Mouse (Mus musculus) regulatory T cell (primary cell): ENCODE measurements at regions not wholly inside any gene's neighbourhood (a gene's known extent, or its start where the extent isn't known, plus 50 kb on each side); places are given as distances from the start of the nearest gene placed in this dataset.

ENCODE experiments used
- in situ Hi-C: fragments of 300-600 bp; cut with MboI, MseI; formaldehyde crosslinking; loops from one replicate; pipeline ENCODE4 v1.15.1; 2025; ENCODE audit warnings: high pct_unique_total_duplicates

DNA sequence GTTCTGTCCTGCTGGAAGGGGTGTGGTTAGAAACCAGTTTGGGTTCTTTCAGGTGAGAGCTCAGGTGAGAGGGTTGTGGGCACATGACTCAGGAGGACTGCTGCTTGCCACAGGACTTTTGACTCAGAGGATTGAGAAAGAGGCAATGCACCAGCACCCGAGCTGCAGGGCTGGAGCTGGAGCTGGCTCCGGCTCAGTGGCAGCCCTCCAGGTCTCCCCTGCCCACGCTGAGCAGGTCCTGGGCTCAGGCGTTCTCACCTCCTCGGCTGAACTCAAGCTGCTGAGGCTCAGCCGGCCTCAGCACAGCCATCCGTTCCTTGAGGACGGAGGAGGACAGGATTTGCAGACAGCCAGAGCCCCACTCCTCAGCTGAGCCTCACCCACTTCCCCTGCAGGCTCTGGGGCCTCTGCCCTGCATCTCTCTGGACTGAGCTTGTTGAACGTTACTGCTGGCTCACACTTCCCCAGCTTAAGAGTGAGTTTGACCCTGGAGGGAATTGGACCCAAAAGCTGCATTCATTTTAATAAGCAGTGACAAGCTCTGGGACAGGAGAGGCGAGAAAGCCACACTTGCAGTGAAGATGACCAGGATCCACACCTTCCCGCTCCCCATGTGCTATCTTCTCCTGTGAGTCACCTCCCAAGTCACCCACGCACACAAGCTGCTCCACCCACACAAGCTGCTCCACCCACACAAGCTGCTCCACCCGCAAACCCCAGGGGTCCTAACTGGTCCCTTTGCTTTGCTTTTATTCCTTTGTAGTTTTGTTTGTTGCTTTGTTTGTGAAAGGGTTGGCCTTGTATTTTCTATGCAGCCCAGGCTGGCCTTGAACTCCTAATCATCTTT lies 981.0 kb downstream of the 4930447A16Rik start:
- in situ Hi-C loops = no loop called here

DNA sequence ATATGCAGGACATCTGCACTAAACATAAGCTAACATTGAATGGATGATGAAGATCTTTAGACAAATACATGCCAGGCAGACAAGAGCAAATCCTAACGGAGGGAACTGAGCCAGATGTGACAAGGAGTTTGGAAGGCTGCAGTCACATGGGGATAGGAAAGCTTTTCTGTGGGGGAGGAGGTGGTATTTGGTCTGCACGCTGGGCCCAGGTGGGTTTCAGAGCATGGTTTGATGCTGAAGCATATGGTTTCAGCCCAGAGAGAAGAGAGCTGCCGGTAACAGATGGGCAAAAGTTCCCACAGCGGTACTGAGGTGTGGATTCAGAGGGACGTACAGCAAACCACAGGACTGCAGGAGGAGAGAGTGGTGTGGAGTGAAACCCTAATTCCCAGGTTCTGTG lies 982.1 kb downstream of the 4930447A16Rik start:
- in situ Hi-C loops = no loop called here

DNA sequence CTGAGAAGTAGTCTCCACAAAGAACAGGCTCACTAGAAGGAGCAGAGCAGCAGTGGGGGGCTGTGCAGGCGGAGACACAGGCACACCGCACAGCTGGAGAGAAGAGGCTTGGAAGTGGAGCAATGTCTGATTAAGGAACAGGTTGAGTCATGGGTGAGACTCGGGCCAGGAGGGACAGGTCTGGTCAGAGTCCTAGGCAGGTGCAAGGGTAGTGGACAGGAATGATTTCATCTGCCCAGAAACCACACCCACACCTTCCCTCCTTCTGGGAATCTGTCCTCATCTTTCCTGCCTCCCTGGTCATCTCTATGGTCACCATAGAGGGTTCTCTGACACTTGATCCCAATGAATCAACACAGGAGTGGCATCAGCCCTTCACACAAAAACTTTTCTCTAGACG lies 983.8 kb downstream of the 4930447A16Rik start:
- in situ Hi-C loops = no loop called here

DNA sequence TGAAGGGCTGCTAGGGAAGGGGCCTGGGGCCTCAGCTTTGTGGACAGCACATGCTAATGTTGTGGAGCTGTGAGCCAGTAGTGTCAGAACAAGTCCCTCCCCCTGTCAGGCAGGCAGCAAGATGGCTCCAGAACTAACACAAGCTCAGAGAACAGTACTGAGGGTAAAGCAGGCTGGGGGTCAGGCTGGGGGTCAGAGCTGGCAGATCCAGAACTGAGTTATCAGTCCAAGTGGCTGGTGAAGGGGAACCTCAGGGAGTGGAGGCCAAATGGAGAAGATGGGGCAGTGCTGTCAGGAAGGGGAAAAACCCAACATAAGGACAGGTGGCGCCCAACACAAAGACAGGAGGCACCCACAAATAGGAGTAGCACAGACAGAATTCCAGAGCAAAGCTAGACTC lies 985.1 kb downstream of the 4930447A16Rik start:
- in situ Hi-C loops = no loop called here

DNA sequence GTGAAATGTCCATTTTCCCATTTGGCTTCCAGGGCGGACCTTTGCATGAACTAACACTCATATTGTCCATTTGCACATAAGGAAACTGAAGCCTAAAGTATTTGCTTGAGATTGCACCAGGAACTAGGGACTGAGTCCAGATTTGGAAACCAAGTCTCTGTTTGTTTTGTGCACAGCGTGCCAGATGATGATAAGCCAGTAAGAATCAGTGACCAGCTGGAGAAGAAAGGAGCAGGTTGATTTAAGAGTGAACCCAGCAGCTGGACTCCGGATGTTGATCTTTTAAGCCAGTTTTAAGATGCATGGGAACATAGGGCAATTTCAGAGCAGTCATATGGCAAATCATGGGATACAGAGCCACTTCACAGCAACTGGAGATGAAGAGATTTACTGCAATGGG lies 987.1 kb downstream of the 4930447A16Rik start:
- in situ Hi-C loops = no loop called here

DNA sequence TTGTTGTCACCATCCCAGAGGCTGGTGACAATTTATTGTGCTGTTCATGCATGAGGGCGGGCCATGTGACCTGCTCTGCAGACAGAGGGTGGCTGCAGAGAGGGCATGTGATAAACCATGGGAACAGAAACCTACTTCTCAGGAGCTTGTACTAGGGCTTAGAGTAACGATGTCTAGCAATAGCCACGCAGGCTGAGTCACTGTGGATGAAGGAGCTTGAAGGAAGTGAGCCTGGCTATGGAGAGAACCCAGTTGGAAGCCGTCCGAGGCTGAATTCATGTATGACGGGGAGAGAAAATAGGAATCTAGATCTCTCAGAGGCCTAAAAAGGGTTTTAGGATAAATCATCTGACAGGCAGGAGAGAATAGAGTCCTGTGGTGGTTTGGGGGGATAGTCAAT lies 988.0 kb downstream of the 4930447A16Rik start:
- in situ Hi-C loops = no loop called here

DNA sequence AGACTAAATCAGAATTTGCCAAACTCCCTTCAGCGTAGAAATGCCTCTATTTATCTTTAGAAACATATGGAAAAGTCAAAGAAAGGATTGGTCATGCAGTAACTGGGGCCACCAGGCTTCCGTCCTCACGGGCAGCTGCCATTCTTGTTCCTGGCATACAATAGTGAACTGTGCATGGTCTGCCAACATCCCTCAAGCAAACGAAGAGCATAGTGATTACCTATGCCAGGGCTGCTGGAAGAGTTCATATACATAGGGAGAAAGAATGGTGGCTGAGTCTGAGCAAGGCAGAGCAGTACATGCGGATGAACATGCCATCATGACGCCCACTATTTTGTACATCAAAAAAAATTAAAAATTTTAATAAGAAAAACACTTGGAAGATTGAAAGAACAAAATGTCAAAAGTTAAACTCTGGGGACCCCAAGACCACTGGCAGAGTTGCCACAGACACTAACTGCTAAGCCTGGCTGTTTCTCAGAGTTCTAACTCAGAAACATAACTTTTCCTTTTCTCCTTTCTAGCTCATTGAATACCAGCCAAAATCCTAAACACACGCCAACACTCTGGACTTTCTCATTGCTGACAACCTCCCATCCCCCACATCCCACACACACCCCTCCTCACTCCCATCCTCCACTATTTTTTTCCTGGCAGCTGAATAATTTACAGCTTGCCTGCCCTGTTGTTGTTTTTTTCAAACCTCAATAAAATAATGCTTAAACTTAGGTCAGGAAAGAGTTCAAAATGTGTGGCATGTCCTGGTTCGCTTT lies 989.1 kb downstream of the 4930447A16Rik start:
- in situ Hi-C loops = loop anchor here (5.0 kb wide), 1 partner anchor 43 kb away; no protein-coding TSS in a partner anchor

DNA sequence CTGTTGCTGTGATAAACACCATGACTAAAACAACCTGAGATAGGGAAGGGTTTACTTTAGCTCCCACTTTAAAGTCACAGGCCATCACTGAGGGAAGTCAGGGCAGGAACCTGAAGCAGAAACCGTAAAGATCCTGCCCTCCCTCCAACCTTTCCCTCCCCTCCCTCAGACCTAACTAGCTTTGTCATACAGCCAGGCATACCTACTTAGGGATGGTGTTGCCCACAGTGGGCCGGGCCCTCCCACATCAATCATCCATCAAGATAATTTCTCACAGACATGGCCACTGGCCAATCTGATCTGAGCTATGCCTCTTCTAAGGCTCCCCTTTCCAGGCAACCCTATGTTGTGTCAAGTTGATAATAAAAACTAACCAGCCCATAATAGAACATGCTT lies 989.7 kb downstream of the 4930447A16Rik start:
- in situ Hi-C loops = loop anchor here (5.0 kb wide), 1 partner anchor 42 kb away; no protein-coding TSS in a partner anchor

DNA sequence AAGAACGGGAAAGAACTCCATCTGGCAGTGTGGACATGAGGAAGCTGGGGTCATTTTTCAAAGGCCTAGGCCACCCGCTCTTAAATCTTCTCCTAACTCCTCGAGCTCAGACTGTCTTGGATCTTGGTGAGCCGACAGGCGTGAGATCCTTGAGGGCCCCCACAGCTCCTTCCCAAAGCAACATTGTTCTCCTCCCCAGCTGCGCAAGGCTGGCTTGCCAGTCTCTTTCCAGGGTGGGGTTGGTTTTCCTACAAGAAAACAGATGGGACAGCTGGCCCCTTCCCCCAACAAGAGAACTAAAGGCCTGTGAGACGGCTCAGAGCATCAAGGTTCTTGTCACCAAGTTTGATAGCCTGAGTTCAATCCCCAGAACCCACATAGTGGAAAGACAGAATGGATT lies 994.3 kb downstream of the 4930447A16Rik start:
- in situ Hi-C loops = loop anchor here (5.0 kb wide), 1 partner anchor 38 kb away; no protein-coding TSS in a partner anchor

DNA sequence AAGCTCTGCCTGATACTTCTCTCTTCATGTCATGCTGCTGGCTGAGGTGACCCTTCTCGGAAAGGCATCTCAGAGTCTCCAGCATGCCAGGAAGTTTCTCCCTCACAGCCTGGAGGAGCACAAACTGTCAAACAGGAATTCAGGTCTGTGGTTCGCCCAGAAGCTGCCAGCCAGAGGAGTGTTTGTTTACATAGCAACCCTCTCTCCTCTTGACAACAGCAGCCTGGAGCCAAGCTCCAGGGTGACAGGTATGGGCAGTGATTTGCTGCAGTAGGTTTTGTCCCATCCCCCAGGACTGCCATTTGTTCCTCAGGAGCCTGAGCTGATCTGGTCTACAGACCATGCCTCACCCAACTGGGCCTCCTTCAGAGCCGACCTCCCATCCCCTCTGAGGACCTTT lies 995.4 kb downstream of the 4930447A16Rik start:
- in situ Hi-C loops = no loop called here

DNA sequence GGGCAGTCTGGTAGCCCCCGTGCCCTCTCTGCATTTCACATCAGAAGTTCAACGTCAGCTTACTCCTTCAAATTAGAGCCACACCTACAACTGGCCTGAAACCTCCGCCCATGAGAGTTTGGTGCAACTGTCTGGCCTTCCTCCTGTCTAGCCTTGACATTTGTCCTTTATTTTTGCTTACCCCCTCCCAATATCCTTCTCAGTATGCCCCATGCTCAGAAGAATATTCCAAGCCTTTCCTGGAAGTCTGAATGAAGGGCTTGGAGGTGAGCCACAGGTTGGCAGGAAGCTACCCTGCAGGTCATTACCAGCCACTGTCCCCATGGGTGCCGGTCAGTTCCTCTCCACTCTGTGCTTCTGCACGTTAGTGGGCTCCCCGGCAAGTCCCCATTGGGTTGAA lies 997.4 kb downstream of the 4930447A16Rik start:
- in situ Hi-C loops = no loop called here

DNA sequence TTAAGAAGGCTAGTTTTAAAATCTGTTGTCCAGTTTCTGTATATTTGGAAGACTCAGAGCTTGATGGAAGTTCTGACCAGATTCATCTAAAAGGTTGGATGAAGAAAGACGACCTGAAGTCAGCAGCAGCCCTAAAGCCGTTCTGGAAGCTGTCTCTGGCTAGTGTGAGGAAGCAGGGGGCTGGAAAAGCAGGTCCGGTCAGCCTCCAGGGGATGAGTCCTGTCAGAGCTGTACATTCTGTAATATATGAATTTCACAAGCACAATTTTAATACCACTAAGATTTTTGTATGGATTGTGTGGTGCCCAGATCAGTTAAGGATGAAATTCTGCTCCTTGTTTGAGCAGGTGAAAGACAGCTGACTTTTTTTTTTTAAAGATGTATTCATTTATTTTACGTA lies 1000.2 kb downstream of the 4930447A16Rik start:
- in situ Hi-C loops = no loop called here

DNA sequence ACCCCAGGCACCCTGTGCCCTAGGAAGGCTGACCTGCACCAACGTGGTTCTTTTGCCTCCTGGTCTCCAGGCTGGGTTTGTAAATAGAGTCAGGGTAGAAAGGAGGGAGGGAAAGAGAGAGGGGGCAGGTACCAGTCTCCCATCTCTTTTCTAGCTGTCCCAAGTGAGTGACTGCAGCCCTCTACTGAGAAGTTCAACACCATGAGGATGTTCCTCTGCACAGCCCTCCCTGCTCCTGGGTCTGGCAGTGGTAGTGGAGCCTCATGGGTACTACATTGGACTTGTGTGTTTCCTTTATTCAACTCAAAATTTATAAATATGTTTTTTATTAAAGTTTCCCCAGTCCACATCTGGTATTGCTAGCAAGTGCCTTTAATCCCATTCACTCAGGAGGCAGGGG lies 1002.6 kb downstream of the 4930447A16Rik start:
- in situ Hi-C loops = no loop called here

DNA sequence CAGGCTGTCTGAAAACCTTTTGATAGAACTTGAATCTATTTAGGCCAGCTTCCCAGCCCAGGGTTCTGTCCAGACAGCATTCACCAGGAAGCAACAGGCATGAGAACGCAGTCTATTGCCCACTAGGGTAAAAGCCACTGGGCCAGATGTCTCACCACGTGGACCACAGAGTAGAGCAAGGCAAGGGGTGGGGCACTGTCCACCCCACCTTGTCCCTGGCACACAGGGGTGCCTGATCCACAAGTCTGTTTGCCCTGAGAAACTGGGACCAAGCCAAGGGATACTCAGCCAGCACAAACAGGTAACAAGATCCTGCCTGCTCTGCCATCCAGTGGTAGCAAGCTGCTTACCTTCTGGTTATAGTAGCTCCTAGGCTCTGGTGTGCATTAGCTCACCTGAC lies 1006.3 kb downstream of the 4930447A16Rik start:
- in situ Hi-C loops = loop anchor here (5.0 kb wide), 1 partner anchor 491 kb away; no protein-coding TSS in a partner anchor

DNA sequence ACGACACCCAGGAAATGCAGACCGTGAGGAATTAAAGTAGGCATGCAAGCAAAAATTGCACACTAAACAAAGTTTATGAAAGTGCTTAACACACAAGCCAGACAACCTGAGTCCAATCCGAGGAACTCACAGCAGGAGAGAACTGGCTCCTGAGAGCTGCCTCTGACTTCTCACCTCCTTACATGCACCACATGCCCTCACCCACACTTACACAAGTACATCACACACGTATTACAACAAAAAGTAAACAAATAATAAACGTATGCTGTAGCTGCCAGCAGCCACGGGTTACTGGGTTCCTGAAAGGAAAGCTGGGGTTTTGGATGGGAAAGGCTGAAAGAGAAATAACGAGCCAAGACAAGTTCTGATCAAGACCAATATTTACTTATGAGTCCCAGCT lies 1008.0 kb downstream of the 4930447A16Rik start:
- in situ Hi-C loops = loop anchor here (5.0 kb wide), 1 partner anchor 489 kb away; no protein-coding TSS in a partner anchor

DNA sequence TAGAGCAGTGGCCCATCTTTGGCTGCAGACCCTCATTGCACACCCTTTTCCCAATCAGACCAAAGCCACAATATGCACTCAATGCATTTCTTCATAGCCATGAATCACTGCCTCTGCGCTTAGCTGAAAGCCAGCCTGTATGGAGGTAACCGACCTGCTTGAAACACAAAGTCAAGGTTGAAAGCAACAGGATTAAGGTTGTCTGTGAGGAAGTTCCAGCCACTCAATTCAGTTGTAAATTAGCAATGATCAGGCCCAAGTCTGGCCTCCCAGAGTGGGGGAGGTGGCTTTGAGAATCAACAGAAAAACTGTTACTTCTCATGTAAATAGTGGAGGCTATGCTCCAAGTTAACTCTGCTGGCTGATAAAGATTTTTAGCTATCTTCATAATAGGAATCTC lies 1008.9 kb downstream of the 4930447A16Rik start:
- in situ Hi-C loops = loop anchor here (5.0 kb wide), 1 partner anchor 488 kb away; no protein-coding TSS in a partner anchor
